Mouse (Mus musculus) cerebellum, adult 2 months (tissue): ENCODE measurements around the gene Mrpl18. TPM values are rescaled to one million over a fixed set of nuclear protein-coding genes. Genes with fewer than 3 reads are reported as not detected.
"Not testable (repeated sequence)": the region's sequence is repeated elsewhere in the genome, so short reads cannot be mapped to it uniquely, and the experiment has no call there.

Source experiments
- DNase-seq, 2 experiments: peaks; one replicate each; pipeline ENCODE4 v3.0.0; 2021
- H3K27ac ChIP-seq: fragments of 200-500 bp; 2 replicates; pipeline ENCODE4 v1.5.1; 2012; ENCODE audit warnings: low read length, control low read depth, inconsistent platforms; ENCODE audit not compliant: insufficient read depth
- H3K27me3 ChIP-seq: fragments of 200-500 bp; 2 replicates; pipeline ENCODE4 v1.6.1; 2012; ENCODE audit warnings: inconsistent platforms, mild to moderate bottlenecking, low read length, moderate library complexity; ENCODE audit not compliant: control insufficient read depth, insufficient read depth
- H3K4me1 ChIP-seq: fragments of 200-500 bp; 2 replicates; pipeline ENCODE4 v1.6.1; 2011; ENCODE audit warnings: low read length; ENCODE audit not compliant: control insufficient read depth, insufficient read depth
- H3K4me3 ChIP-seq: fragments of 200-500 bp; replicated peaks from 2 replicates; pipeline ENCODE3; 2011; ENCODE audit warnings: mild to moderate bottlenecking, low read depth, low read length, control low read depth; ENCODE audit not compliant: insufficient read depth
- CTCF ChIP-seq: fragments of 200-500 bp; IDR thresholded peaks from 2 replicates; pipeline ENCODE4 v1.5.1; 2011; ENCODE audit warnings: low read depth, mild to moderate bottlenecking, control low read depth, low read length, moderate library complexity, borderline replicate concordance; ENCODE audit not compliant: insufficient read depth
- POLR2A ChIP-seq: fragments of 200-500 bp; IDR thresholded peaks from 2 replicates; pipeline ENCODE4 v1.6.1; 2011; ENCODE audit warnings: low read length, control low read depth, borderline replicate concordance; ENCODE audit not compliant: insufficient read depth
- WGBS: fragments of 180-500 bp; shearing (Covaris S2); methylation state at CpG from one replicate; pipeline ENCODE4 v1.1.7; 2018; 5-methylcytosine and 5-hydroxymethylcytosine counted together
- polyA plus RNA-seq: library from polyadenylated mRNA; depleted of rRNA; stranded (reverse); fragments of >200 nt; gene quantifications from 2 replicates; pipeline ENCODE4 v1.2.3, GENCODE M21; 2012

The Mrpl18 gene
- polyA plus RNA-seq, 1 experiment, result 85.6 TPM

- WGBS, result 79% methylated on average over 1 of the region's 1 CpGs
- no peak for DNase-seq
- TF ChIP-seq POLR2A (no peak), CTCF (no peak)
- H3K4me3 ChIP-seq, result no peak overlapping the region
- no peaks in the 10 kb centered on the region for H3K27me3 ChIP-seq
- no peak overlapping the region for H3K27ac ChIP-seq
- no peaks in the 10 kb centered on the region for H3K4me1 ChIP-seq
Measured at GRCm38 (mm10) chr17:12904349-12904748, 11.8 kb downstream of the Mrpl18 start.

GRCm38 (mm10) chr17:12903372-12904333 is 12.5 kb downstream of the Mrpl18 start:
- no peak for DNase-seq
- WGBS, result 43% methylated on average over 11 of the region's 12 CpGs
- H3K27ac ChIP-seq, result no peak overlapping the region
- no peaks in the 10 kb centered on the region for H3K4me1 ChIP-seq
- no peak overlapping the region for H3K4me3 ChIP-seq
- TF ChIP-seq POLR2A (no peak), CTCF (no peak)
- H3K27me3 ChIP-seq, result no peaks in the 10 kb centered on the region

GRCm38 (mm10) chr17:12902291-12902690 is 13.9 kb downstream of the Mrpl18 start:
- WGBS, result 94% methylated on average over 6 of the region's 6 CpGs
- Histone ChIP-seq H3K27ac (no peak overlapping the region), H3K27me3 (no peaks in the 10 kb centered on the region), H3K4me1 (no peaks in the 10 kb centered on the region), H3K4me3 (no peak overlapping the region)
- TF ChIP-seq CTCF (no peak), POLR2A (no peak)
- DNase-seq, result no peak

GRCm38 (mm10) chr17:12898607-12899006 is 17.5 kb downstream of the Mrpl18 start:
- H3K27me3 ChIP-seq, H3K4me1 ChIP-seq, H3K4me3 ChIP-seq, H3K27ac ChIP-seq, DNase-seq: not testable (repeated sequence)
- WGBS, result 22% methylated on average over 2 of the region's 2 CpGs

DNA sequence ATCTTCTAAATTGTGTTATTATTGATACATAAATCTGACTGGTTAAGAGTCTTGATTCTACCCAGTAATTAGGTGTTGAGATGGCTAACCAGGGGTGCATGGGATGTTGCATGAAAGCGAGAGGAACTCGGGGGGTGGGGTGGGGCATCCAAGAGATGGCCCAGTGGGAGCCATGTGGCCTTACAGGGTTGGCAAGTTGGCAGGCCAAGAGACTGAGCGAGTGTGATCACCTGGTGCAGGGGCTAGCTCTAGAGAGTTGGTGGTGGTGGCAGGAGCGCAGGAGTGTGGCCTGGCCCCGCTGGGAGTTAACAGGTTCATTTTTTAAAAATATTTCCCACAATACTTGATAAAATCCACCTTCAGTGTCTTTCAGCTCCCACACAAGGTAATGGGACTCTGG is 18.5 kb downstream of the Mrpl18 start:
- no peak overlapping the region for H3K27ac ChIP-seq
- no peak for DNase-seq
- no peak overlapping the region for H3K4me3 ChIP-seq
- 76% methylated on average over 5 of the region's 5 CpGs for WGBS
- H3K4me1 ChIP-seq, result no peaks in the 10 kb centered on the region
- no peaks in the 10 kb centered on the region for H3K27me3 ChIP-seq
- TF ChIP-seq CTCF, result no peak
- no peak for TF ChIP-seq POLR2A

- DNase-seq, result no peak
- no peaks in the 10 kb centered on the region; the same call in 1 of the 2 replicates for H3K4me1 ChIP-seq
- no peaks in the 10 kb centered on the region for H3K27me3 ChIP-seq
- no peak for TF ChIP-seq CTCF
- TF ChIP-seq POLR2A, result no peak
- no peak overlapping the region for H3K27ac ChIP-seq
- no peak overlapping the region for H3K4me3 ChIP-seq
- 96% methylated on average over 9 of the region's 9 CpGs for WGBS
Measured at GRCm38 (mm10) chr17:12892033-12892432, 24.1 kb downstream of the Mrpl18 start.

- H3K27me3 ChIP-seq, result no peaks in the 10 kb centered on the region
- no peak for TF ChIP-seq CTCF
- no peak for TF ChIP-seq POLR2A
- H3K4me1 ChIP-seq, result no peaks in the 10 kb centered on the region; the same call in 1 of the 2 replicates
- H3K27ac ChIP-seq, result no peak overlapping the region
- no peak overlapping the region for H3K4me3 ChIP-seq
- 32% methylated on average over 4 of the region's 4 CpGs for WGBS
- peak in 1 of 2 experiments; percentile 20 for DNase-seq
Measured at GRCm38 (mm10) chr17:12891054-12891453, 25.1 kb downstream of the Mrpl18 start.
